Mouse (Mus musculus): ENCODE measurements around the gene Patj. TPM values are rescaled to one million over a fixed set of nuclear protein-coding genes. Genes with fewer than 3 reads are reported as not detected.

Patj gene
- 1.4 and 2.8 TPM in 2 replicates for polyA plus RNA-seq (2015; fragmentation: Nextera tagmentation; extraction: Ambion mirVana)

GRCm38 (mm10) chr4:98395690-98396437 is at the start of gene Patj:
Gene Patj, plus strand, starts transcription at chr4:98395785.

GRCm38 (mm10) chr4:98382716-98383424 is 12.7 kb upstream of the Patj start, which contains the start of gene Tm2d1:
Gene Tm2d1, minus strand, starts transcription at chr4:98383306.

GRCm38 (mm10) chr4:98726590-98727237 is 331.1 kb downstream of the Patj start, which contains the start of gene L1td1:
Gene L1td1, plus strand, starts transcription at chr4:98726734.

Small RNA genes within 50 kb of the gene (microRNA-seq; reads per million reads assigned to microRNA genes)
- not detected for gene Gm22625 (ENCODE audit: borderline replicate concordance, insufficient number of aligned reads)
- not detected for gene Gm26154 (ENCODE audit: borderline replicate concordance, insufficient number of aligned reads)

Other genes with a start within 250 kb of the Patj start
- gene Tm2d1, start 12.5 kb upstream of the Patj start, polyA plus RNA-seq (2015; fragmentation: Nextera tagmentation; extraction: Ambion mirVana): 163 and 202 TPM in 2 replicates